Mouse (Mus musculus) brain, embryonic 18.5 days (tissue): ENCODE results near the gene Frrs1l.

Experiments used
- DNase-seq: peaks from one replicate; pipeline ENCODE4 v3.0.0-alpha.2; 2012; ENCODE audit warnings: low read depth, low spot score

The Frrs1l gene

DNA sequence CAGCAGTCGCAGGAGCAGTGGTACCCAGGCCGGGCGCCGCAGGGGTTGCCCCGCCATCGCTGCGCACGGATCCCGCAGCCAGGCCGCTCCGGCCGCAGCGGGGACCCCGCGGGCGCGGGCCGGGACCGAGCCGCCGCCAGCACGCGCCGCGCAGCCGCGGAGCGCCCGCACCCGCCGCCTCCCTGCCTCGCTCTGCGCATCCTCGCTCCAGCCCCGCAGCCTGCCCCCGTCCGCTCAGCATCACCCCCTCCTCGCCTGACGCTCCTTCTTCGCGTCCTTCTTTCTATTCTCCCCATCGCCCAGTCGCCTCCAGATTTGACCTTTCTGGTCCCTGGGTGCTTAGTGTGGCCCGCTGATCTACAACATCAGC is at the start of gene Frrs1l:
Frrs1l (minus strand) TSS at position 177 of the 370 bp plus-strand sequence.
- DNase-seq: no peak

DNA sequence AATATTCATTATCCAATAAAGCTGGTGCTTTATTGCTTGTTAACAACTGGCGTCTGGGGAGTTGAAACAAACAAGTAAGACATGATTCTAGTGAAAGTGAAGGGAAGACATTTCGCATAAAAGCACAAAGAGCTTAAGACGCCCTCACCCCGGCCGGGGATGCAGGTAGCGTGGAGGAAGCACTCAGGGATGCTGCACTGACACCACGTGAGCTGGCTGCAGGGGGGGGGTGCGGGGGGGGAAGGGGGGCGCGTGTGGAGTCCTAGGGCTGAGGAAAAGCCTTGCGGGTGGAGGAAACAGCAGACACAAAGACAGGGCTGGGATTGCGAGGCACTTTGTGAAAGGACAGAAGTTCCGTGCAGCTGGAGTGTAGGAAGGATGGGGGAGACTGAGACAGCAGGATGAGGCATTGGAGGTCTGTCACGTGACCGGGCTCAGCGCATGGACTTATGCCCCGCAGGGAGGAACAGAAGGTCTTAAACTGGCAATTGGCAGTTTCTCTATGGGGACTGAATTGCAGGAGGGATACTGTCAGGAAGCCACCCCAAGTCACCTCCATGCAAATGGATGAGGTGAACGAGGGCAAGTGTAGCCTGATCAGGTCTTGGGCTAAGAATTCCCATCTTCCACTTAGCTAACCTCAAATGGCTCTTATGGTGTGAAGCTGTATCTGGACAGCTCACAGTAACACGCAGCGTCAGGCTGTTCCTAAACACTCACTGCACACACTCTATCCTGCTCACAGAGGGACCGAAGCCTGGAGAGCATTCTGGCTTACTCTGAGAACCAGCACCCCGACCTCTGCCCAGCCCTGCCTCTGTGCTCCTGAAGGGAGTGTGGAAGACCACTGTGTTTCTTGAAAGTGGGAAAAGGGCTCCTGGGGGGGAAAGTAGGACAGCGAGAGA is 49.2 kb upstream of the Frrs1l start:
- DNase-seq: peak; percentile 24

DNA sequence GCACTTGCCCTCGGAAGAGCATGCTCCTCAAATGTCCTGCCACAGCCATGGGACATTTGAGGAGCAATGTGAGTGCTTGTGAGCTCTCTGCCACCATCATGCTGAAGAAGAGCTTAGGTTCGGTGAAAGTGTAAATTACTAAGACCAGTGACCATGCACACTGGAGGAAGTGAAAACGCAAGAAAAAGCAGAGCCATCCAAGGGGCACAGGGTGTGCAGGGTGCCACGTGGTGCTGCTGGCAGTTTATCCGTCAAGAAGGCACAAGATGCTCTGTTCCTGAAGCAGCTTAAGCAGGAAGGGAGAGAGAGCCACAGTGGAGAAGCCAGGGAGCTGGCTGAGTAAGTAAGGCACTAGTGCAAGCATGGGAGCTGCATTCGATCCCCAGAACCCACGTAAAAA is 47.4 kb upstream of the Frrs1l start:
- DNase-seq: no peak

DNA sequence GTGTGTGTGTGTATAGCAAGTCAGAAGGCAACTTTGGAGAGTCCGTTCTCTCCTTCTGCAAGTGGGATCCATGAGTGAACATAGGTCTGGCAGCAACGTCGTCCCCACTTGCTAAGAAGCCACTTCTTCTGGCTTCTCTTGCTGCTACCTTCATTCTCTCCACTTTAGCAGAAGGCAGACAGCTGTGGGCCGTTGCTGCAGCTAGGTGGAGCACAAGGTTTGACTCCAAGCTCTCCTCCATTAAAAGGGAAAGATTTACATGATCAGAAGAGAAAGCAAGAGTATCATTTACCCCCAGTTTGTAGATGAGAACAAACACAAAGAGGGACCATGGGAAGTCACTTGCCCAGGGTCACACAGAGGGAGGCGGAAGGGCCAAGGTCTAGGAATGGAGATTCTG is 44.0 kb upstream of the Frrs1l start:
- DNase-seq: no peak

DNA sequence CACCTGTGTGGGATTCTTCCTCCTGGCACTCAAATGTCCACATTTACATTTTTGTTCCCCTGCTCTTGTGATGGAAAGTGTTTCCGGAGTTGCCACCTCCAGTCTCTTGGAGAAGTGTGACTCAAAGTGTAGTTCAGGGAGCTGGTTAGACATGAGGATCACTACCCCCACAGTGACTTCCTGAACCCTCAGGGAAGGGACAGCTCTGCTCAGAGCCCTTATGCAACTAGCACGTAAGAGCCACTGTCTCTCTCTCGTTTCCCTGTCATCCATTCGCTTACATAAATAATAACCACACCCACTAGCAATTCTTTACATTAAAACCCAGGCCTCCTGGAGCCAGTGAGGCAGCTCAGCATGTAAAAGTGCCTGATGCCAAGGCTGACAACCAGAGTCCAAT is 41.2 kb upstream of the Frrs1l start:
- no peak for DNase-seq

DNA sequence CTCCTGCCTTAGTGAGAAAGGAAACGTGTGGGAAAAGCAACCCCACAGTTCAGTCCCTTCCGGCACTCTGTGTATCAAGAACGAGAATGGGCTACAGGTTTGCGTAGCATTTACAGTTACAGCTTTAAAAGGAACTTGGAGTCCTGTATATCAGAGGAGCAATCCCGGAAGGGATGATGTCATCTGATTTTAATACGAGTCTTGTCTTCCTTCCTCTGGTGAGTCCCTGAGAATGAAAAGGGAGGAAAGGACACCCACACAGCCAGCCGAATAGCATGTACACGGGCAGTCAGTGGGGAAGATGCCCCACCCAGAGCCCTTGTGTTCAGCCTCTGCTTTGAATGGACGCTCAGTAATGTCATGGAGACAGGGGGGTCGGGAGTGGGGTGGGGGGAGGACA is 37.8 kb upstream of the Frrs1l start:
- DNase-seq: no peak

DNA sequence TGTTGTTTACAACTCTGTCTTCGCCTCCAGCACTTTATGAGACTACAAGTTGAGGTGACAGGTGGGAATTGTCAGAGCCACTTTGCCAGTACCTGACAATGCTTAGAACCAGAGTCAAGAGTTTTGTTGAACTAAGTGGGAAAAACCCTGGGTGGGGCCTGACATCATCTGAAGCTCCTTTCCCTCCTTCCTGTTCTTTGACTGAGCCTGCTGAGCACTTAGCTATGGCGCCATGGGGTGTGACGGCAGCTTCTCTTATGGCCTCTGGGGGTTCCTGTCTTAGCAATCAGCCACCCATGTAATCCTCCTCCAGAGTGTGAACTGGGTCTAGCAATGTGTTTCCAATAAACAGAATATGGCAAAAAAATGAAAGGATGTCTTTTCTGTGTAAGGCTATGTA is 33.3 kb upstream of the Frrs1l start:
- DNase-seq: no peak

DNA sequence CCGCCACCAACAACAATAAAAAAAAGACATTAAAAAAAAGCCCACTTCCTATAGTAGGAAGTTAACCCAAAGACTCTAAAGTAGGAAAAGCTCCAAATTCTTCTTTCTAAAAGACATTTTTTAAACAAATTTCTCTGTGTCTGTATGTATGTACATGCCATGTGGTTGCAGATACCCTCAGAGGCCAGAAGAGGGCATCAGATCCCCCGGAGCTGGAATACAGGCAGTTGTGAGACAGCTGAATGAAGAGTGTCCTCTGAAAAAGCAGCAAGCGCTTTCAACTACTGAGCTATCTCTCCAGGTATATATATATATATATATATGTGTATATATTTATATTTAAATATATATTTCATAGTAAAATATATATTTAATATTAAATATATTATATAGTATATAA is 31.1 kb upstream of the Frrs1l start:
- no peak for DNase-seq

DNA sequence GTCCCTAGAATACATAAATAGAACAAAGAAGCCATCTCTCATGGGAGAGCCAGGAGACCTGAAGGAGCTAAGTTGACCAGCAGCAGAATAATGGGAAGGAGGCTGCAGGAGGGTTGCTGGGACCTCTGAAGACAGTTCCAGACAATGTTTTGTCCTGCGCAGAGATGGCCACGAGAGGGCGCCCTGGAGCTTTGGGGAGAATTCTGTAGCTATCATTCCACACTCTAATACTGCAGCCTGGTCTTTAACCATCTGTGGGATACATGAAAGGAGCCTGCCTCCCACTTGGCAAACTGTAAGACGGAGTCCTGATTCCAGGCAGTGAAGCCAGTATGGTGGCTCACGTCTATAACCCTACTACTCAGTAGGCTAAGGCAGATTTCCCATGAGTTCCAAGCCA is 27.0 kb upstream of the Frrs1l start:
- no peak for DNase-seq

DNA sequence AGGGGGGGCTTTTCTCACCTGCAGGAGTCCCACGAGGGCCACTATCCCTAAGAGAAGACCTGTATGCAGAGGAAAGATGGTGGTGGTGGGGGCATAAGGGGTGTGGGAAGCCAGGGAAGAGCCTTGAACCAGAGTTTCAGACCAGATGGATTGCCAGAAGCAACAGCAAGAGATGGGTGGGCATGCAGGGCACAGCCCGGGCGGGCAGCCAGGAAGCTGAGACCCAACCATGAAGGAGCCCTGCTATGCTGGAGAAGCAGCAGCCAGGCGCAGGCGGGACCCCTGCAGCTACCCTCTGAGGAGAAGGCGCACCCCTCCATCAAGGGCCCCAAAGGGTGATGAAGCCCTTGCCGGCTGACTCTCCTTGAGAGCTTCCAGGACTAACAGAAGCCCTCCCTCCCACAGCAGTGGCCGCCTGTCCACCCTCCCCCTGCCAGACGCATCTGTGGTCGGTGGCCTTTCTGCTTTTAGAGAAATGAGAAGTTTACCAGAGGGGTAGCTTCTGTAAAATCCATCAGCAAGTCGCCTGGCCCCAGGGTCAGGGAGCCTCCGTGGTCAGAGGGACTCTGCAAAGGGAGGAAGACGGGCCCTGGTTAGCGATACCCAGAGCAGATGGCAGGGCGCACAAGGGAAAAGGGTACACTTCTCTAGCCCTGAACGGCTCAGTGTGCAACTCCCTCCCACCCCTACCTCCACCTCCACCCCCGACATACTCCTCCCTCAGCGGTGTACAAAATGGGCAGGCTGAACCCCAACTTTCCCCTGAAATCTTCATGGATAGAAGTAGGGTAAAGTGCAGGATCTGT is 26.4 kb upstream of the Frrs1l start:
- DNase-seq: no peak

DNA sequence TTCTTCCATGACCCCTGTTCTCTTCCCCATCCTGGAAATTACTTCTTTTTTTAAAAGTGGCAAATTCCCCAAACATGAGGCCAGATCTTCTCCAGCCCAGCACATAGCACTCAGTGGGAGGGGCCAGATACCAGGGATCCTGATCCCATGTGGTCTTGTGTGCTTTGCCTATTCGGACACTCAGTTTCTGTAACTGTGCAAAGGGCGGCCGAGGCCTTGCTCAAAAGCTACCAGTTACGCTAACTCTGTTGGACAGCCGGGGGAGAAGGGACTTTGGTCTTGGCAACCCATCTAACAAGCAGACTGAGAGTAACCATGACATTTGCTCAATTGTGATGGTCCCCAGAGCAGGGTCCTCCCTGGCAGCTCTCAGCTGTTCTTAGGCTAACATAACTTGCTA is 24.8 kb upstream of the Frrs1l start:
- DNase-seq: no peak

DNA sequence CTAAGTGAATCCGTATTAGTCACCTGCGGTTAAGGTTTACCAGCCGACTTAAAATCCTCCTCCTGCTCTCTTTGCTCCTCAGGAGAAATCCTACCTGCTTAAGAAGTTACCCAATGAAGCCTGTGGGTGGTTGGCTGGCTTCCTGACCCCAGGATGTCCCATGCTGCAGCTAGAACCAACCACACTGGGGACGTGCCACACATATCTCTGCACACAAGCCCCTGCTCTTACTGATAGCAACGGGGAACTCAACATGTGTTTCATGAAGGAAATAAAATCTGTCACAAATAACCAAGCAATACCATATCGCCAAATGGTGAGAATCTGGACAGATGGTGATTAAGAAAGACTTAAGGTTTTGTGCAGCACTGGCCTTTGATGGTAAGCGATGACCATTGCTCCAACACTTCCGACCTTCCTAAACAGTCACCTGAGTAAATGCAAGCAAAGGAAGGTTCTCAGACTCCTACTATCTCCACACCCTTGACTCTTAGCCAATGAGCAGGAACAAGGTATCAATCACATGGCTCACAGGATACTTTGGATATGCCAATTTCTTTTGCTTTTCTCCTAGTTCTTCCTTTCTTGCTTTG is 21.4 kb upstream of the Frrs1l start:
- no peak for DNase-seq

DNA sequence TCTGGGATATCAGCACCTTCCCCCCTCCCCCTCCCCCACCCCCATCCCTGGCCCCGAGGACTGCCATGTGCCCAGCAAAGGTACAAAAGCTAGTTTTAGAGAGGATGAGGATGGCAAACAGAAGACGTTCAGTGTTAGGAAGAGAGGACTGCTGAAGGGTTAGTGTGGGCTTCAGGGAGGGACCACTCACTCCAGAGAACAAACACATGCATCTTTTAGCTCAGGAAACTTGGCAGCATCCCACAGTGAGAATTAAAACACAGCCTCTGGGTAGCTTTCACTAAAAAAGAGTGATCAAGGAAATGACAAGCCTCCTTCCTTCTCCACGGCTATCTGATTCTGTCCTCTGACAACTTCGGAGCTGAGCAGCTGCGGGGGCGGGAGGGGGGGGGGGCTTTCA is 20.7 kb upstream of the Frrs1l start:
- DNase-seq: no peak

DNA sequence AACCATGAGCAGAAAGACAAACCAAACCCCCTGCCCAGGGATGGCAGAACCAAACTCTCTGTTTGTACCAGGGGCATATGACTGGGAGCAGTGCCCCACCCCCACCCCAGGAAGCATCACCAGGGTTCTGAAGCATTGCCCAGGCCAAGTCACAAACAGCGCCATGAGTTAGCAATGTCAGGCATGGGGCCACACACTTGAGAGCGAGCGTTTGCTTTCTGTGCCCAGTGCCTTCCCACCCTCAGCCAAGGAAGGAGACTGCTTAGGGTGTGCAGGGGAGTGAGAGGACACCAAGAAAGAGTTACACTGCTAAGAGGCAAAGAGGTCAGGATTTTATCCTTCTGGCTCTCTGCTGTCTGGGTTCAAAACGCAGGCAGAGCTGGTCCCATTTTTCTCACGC is 20.2 kb upstream of the Frrs1l start:
- no peak for DNase-seq

DNA sequence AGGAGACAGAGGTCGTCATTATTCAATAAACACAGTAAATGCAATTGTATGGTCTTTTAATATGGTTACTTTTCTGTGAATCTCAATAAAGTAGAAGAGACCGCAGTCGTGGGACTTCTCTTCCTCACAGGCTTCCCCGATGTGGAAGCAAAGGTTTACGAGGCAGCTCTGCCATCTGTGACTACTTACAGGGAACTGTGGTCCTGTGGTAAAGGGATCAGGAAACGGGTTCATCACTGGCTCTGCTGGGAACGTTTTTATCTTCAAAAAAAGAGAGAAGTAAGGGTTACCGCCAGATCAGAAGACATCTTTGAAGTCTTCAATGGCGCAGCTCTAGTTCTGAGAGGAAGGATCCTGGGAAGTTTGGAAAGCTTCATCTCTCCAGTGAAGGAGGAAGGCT is 17.5 kb upstream of the Frrs1l start:
- DNase-seq: no peak

DNA sequence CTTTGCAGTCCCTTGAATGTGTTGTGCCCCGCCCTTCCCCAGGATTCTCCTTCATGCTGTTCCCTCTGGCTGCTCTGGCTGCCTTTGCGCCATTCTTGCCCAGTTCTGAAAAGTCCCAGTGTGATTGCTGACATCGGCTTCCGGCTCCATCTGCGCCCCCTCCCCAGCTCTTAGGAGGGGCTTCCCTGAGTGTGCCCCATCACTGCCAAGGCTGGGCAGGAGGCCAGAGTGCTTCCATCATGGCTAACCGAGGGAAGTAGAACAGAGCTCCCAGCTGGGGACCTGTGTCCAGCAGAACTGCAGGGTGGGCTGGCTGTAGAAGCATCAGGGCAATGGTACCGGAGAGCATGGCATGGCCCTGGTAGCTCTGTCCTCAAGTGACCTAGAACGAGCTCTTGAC is 14.8 kb upstream of the Frrs1l start:
- peak; percentile 55 for DNase-seq

DNA sequence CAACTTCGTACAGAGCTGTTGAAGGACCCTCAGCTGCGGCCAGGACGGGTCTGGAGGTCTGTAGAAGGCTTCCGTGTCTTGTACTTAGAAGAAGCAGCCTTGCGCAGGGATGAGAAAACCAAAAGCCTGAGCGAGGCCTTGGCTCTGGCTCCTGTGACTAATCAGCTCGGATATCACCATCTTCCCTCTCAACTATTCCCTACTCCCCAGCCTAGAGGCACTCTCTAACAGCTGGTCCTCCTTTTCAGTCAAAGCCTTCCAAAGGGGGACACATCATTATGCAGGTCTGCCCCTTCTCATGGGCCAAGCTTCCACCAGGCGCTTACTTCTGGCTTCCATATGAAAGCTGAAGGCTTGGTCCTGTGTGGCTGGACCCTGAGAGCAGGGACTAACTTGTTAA is 13.7 kb upstream of the Frrs1l start:
- DNase-seq: no peak

DNA sequence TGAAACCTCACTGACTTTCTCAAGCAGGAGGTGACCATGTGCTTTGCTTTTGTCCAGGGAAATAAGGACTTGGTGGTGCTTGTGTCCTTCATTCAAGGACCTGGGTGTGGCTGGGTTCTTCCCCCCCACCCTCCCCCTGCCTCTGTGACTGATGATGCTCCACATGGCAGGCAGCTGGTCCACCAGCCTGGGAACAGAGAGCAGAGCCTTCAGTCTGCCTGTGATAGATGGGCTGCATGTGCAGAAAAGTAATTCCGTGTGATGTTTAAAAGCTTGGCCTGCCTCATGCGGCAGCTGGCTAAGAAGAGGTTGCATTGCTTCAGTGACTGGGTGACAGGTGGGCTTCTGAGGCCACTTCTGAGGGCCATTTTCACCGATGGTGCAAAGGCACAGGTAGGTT is 12.6 kb upstream of the Frrs1l start:
- no peak for DNase-seq

DNA sequence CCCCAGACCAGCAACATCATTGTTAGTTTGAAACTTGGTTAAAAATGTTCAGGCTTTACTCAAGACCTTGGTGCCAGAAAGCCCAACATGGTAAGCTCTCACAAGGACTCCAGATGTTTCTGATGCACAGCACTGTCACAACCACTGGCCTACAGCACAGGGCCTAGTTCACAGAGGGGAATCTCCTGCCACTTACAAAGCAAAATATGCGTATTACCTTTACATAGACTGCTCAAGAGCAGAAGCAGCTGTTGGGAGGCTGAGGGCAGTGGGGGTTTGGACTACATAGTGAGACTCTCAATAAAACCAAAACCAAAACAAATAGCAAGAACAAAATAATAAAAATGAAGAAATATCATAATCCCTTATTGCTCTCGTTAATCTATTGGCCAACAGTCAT is 11.2 kb upstream of the Frrs1l start:
- DNase-seq: no peak

DNA sequence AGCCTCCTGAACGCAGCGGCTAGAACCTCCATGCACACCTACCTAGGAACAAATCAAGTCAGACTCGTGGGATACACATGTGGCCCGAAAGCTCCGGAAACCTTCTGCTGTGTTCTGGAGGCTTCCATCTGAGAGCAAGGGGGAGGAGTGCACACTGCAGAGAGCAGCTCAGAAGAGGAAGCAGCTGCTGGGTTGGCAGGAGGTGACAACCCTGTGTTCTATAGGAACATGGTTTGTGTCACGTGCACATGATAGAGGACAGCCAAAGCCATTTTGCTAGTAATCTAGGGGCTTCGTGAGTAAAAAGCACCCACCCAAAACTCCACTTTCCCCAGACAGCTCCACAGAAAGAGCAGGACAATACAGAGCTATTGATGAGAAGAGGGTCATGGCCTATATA is 3.1 kb upstream of the Frrs1l start:
- no peak for DNase-seq

DNA sequence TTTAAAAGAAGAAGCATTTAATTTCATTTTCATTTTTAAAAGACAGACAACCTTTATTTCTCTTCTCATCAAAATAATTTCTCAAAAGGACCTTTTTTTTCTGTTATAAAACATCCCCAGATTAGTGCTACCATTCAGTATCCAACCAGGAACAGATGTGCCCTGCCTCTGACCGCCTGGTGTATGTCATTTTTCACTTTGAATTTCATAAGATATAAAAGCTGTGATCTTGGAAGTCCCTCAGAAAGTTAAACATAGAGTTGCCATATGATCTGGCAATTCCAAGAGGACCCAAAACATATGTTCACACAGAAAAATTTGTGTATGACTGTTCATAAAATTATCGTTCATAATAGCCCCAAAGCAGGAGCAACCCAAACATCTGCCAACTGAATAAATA is 1.8 kb upstream of the Frrs1l start:
- DNase-seq: no peak

DNA sequence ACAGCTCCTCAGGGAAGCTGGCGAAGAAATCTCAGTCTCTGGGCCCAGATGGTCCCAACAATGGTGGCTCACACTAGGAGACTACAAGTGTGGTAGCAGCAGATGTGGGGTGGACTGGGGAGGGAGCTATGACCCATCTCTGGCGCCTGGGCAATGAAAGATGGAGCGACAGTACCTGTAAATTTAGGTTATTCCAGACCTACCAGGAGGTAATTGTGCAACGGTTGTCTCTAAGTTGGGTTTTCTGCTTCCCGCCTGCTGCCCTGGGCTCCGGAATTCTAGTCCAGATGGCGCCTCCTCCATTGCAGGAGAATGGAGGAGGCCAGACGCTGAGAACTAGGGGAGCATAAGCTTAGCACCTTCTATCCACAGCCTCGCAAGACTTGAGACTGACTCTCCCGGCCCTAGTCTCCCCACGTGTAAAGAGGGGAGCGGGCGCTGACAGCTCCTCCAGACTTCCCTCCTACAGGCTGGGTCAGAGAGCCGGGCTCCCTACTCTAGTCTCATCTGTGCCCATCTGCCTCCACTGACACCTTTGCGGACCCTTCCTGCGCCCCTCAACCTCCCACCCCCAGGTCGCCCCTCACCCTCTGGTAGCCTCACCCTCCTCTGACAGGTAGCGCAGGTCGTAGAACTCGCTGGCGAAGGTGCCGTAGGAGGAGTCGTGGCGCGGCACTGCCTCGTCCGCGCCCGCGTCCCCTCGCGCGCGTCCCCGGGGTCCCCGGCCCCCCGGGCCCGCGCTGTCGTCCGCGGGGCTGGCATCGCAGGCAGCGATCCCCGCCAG is 568 bp downstream of the Frrs1l start:
- DNase-seq: peak; percentile 36
